Mouse (Mus musculus) adrenal gland, postnatal 4 days (tissue): Measurements from ENCODE around the gene Gm17545. TPM values are rescaled to one million over a fixed set of nuclear protein-coding genes. Genes with fewer than 3 reads are reported as not detected.
"Not testable (repeated sequence)": the region's sequence is repeated elsewhere in the genome, so short reads cannot be mapped to it uniquely, and the experiment has no call there.

ENCODE experiments used
- DNase-seq, 2 experiments: peaks; one replicate each; pipeline ENCODE4 v3.0.0; 2021 to 2022; ENCODE audit warnings: low spot score in 2 of 2, mixed read lengths in 2 of 2
- long read RNA-seq, 2 experiments: library from polyadenylated mRNA; stranded (forward); transcript quantifications; one replicate each; pipeline ENCODE4 v2.0.0; 2021
- total RNA-seq, 2 experiments: library from RNA; stranded (reverse); gene quantifications; 2 replicates each; pipeline ENCODE4 v1.2.3; 2021

Gene Gm17545
- total RNA-seq: not detected
- long read RNA-seq, experiment 1: 0 reads
- long read RNA-seq, experiment 2, partial matches to known transcripts: 0 of 2 reads
- long read RNA-seq, experiment 2, other reads (novel, unspliced or antisense): 2 of 2 reads

- not testable (repeated sequence) for DNase-seq
Measured at GRCm38 (mm10) chr9:22453990-22454389, at the start of gene Gm17545. Gene Gm17545, plus strand, starts transcription at chr9:22454290.

- DNase-seq: no peak
Measured at GRCm38 (mm10) chr9:22405414-22405813, 48.7 kb upstream of the Gm17545 start.

DNA sequence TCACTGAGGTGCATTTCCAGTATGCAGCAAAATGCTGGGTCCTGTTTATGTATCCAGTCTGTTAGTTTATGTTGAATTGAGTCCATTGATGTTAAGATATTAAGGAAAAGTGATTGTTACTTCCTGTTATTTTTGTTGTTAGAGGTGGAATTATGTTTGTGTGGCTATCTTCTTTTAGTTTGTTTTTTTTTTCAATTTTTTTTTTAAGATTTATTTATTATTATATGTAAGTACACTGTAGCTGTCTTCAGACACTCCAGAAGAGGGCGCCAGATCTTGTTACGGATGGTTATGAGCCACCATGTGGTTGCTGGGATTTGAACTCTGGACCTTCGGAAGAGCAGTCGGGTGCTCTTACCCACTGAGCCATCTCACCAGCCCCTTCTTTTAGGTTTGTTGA is 46.5 kb upstream of the Gm17545 start:
- DNase-seq: not testable (repeated sequence)

DNA sequence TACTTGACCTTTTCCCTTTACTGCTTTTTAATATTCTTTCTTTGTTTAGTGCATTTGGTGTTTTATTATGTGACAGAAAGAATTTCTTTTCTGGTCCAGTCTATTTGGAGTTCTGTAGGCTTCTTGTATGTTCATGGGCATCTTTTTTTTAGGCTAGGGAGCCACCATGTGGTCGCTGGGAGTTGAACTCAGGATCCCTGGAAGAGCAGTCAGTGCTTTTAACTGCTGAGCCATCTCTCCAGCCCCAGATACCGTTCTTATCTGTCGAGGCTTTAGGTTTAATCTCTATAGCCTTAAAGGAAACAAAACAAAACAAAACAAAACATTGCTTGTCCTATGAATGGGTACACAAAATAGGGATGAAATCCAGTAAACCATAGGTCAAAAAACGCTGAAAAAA is 45.7 kb upstream of the Gm17545 start:
- DNase-seq: not testable (repeated sequence)

GRCm38 (mm10) chr9:22409501-22409900 is 44.6 kb upstream of the Gm17545 start:
- no peak for DNase-seq

GRCm38 (mm10) chr9:22411002-22411857 is 42.9 kb upstream of the Gm17545 start, which contains the start of gene 9530077C05Rik:
Gene 9530077C05Rik, plus strand, starts transcription at chr9:22411513.
- peak; percentile 71 to 90 for DNase-seq

- DNase-seq: no peak
Measured at GRCm38 (mm10) chr9:22416187-22416586, 37.9 kb upstream of the Gm17545 start.

GRCm38 (mm10) chr9:22417547-22417946 is 36.5 kb upstream of the Gm17545 start:
- DNase-seq: no peak

- no peak for DNase-seq
Measured at GRCm38 (mm10) chr9:22419877-22420276, 34.2 kb upstream of the Gm17545 start.

GRCm38 (mm10) chr9:22420491-22420890 is 33.6 kb upstream of the Gm17545 start:
- no peak for DNase-seq

DNA sequence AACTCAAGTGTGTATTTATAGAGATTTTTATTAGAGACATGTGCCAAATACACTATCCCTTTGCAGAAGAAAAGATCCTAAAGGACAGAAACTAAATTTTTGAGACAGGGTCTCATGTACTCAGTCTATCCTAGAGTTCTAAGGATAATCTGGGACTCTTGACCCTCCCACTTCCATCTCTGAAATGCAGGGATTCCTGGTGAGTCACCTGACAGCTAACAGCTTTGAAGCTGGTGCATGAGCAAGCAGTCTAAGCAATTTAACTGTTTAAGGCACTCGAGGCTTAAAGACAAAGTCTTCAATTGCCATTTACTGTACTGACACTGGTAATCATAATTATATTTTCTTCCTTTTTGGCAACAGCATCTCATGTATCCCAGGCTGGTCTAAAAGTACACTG is 31.5 kb upstream of the Gm17545 start:
- no peak for DNase-seq

- no peak for DNase-seq
Measured at GRCm38 (mm10) chr9:22423507-22423906, 30.6 kb upstream of the Gm17545 start.

GRCm38 (mm10) chr9:22424196-22424595 is 29.9 kb upstream of the Gm17545 start:
- DNase-seq: no peak

- no peak for DNase-seq
Measured at GRCm38 (mm10) chr9:22424719-22425118, 29.4 kb upstream of the Gm17545 start.

- DNase-seq: no peak
Measured at GRCm38 (mm10) chr9:22428028-22428665, 25.9 kb upstream of the Gm17545 start.

DNA sequence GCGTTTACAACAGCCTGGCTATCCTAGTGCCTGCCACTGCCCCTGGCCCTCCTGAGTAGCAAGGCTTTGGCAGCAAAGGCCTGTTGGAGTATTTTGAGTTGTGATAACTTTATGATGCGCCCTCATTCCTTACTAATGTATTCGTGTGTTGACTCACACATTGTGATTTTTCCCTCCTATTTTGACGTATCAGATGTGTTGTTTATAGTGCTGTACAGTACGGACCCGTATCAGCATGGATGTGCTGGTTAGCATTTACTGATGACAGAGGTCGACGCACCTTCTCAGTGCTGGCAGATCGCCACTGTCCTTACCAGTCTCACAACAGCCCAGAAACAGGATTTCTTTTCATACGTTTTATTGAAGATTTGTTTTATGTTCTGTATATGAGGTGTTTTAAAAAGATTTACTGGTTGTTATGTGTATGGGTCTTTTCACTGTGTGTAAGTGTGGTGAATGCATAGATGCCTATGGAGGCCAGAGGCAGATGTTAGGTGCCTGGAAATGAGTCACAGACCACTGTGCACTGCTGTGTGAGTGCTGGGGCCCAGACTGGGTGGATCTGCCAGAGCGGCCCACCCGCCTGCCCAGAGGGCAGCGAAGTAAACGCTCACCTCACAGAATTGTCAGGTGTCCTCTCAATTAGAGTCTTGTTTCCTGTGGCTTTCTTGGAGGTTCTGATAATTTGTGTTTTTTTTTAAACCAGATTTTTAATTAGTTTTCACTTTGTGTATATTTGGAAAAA is 25.3 kb upstream of the Gm17545 start:
- no peak for DNase-seq

DNA sequence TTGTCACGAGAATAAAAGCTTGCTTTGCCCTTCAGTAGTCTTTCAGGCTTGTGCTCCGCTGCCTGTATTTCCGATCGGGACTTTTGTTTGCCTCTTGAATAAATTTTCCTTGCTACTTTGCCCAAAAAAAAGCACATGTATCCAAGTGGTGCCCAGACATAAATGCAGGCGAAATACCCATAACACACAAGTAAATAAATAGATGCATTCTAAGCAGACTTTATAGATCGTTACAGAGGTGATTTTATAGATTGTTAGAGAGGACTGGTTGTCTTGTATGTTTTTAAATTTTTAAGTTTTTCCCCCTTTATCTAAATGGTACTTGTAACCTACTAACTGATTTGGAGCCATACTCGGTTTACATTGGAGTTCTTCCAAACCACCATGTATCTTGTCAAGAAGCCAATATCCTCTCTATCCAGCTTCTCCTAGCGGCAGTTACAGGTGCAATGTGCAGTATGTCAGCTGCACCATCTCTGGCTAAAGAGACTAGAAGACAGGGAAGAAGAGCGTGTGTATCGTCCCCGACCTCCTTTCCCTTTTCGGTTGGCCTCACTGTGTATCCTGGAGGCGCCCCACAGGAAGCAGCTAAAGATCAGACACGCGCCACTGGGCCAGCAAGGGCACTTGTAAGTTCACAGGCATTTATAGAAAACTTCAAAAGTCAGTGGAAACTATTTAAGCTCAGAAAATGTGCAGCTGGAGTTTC is 24.4 kb upstream of the Gm17545 start:
- DNase-seq: no peak

- no peak for DNase-seq
Measured at GRCm38 (mm10) chr9:22430315-22430840, 23.7 kb upstream of the Gm17545 start.

DNA sequence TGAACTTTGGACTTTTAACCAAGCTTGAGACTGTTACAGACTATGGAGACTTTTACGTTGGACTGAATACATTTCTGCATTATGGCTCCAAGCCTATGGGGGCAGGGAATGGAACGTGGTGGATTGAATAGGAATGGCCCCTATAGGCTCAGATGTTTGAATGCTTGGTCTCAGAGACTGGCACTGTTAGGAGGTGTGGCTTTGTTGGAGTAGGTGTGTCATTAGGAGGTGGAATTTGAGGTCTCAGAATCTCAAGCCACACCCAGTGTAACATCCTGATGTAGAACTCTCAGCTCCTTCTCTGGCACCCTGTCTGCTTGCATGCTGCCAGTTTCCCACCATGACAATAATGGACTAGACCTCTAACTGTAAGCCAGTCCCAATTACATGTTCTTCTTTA is 20.9 kb upstream of the Gm17545 start:
- no peak for DNase-seq

DNA sequence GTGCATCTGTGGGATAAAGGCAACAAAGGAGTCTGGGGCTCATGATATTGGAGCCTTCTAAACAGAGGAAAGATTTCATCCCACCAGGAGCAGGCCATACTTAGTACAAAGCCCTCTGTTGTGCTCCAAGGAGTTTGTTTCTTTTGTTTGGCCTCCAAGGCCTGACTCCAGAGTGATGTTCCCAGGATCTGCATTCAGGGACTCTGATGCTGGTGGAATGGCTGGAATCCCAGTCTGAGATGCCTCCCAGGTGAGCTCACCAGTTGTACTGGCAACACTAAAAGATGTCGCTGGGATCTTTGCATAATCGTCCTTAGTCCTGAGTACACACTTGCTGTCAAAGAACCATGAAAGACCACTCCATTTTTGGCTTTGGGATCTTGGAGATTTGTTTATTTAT is 20.0 kb upstream of the Gm17545 start:
- DNase-seq: no peak

- DNase-seq: no peak
Measured at GRCm38 (mm10) chr9:22438826-22439225, 15.3 kb upstream of the Gm17545 start.
